Mouse (Mus musculus) MEL (cell line): ENCODE data around the gene Zbtb20. TPM values are rescaled to one million over a fixed set of nuclear protein-coding genes. Genes with fewer than 3 reads are reported as not detected.

Experiments
- DNase-seq: peaks from one replicate; pipeline ENCODE4 v3.0.0; 2011; ENCODE audit warnings: low read depth, low spot score
- H3K27ac ChIP-seq: 2 replicates; pipeline ENCODE4 v1.5.1; 2012; ENCODE audit warnings: low read depth, mild to moderate bottlenecking, control low read depth, low read length, moderate library complexity; ENCODE audit not compliant: control insufficient read depth
- H3K27me3 ChIP-seq, 2 experiments: fragments of 150-350 bp in 1 of 2; sonication (generic) in 1 of 2; 2 replicates each; pipeline ENCODE4 v1.6.1; 2012; ENCODE audit warnings: low read length in 2 of 2, mild to moderate bottlenecking in 2 of 2, improper control_type of control experiment in 1 of 2, moderate library complexity in 1 of 2; ENCODE audit not compliant: insufficient read depth in 2 of 2, control insufficient read depth in 1 of 2
- H3K36me3 ChIP-seq, 2 experiments: 2 replicates each; pipeline ENCODE4 v1.6.1; 2012 to 2014; ENCODE audit warnings: low read length in 2 of 2, improper control_type of control experiment in 1 of 2, inconsistent platforms in 1 of 2, mild to moderate bottlenecking in 1 of 2; ENCODE audit not compliant: insufficient read depth in 2 of 2, control insufficient read depth in 1 of 2
- H3K4me1 ChIP-seq, 2 experiments: fragments of 150-350 bp in 1 of 2; sonication (generic) in 1 of 2; 2 replicates each; pipeline ENCODE4 v1.6.1; 2012; ENCODE audit warnings: low read length in 2 of 2, improper control_type of control experiment in 1 of 2, mild to moderate bottlenecking in 1 of 2; ENCODE audit not compliant: insufficient read depth in 2 of 2, control insufficient read depth in 1 of 2
- H3K4me3 ChIP-seq, 2 experiments: fragments of 150-350 bp in 1 of 2; sonication (generic) in 1 of 2; 2 replicates each; pipeline ENCODE4 v1.5.1; 2012; ENCODE audit warnings: low read depth in 2 of 2, low read length in 2 of 2, mild to moderate bottlenecking in 2 of 2, moderate library complexity in 2 of 2, control low read depth in 1 of 2, improper control_type of control experiment in 1 of 2; ENCODE audit not compliant: control insufficient read depth in 1 of 2, insufficient read depth in 1 of 2
- H3K79me2 ChIP-seq: 2 replicates; pipeline ENCODE4 v1.6.1; 2012; ENCODE audit warnings: mild to moderate bottlenecking, low read length, moderate library complexity; ENCODE audit not compliant: control insufficient read depth, poor library complexity, insufficient read depth
- H3K9ac ChIP-seq: 2 replicates; pipeline ENCODE4 v1.6.1; 2012; ENCODE audit warnings: low read depth, mild to moderate bottlenecking, control low read depth, low read length, moderate library complexity; ENCODE audit not compliant: control insufficient read depth, poor library complexity, severe bottlenecking
- H3K9me3 ChIP-seq: fragments of 150-350 bp; sonication (generic); replicated peaks from 2 replicates; pipeline ENCODE4 v1.6.1; 2012; ENCODE audit warnings: mild to moderate bottlenecking, low read length, improper control_type of control experiment, moderate library complexity; ENCODE audit not compliant: insufficient read depth
- BHLHE40 ChIP-seq: IDR thresholded peaks from 2 replicates; pipeline ENCODE4 v1.6.1; 2012; ENCODE audit warnings: low read depth, mild to moderate bottlenecking, inconsistent platforms, low read length, improper control_type of control experiment, borderline replicate concordance
- CHD1 ChIP-seq: IDR thresholded peaks from 2 replicates; pipeline ENCODE4 v1.6.1; 2012; ENCODE audit warnings: low read depth, mild to moderate bottlenecking, inconsistent platforms, low read length, improper control_type of control experiment
- CHD2 ChIP-seq: IDR thresholded peaks from 2 replicates; pipeline ENCODE4 v1.6.1; 2011; ENCODE audit warnings: low read length, improper control_type of control experiment
- CTCF ChIP-seq, 3 experiments: IDR thresholded peaks in 2 of 3; conservative IDR thresholded peaks in 1 of 3; 2 replicates each; pipeline ENCODE4 v1.5.1; 2011 to 2012; ENCODE audit warnings: low read length in 3 of 3, low read depth in 2 of 3, mild to moderate bottlenecking in 2 of 3, improper control_type of control experiment in 1 of 3, inconsistent platforms in 1 of 3, mixed read lengths in 1 of 3, moderate library complexity in 1 of 3; ENCODE audit not compliant: control insufficient read depth in 1 of 3, insufficient read depth in 1 of 3, poor library complexity in 1 of 3, severe bottlenecking in 1 of 3
- ELF1 ChIP-seq: IDR thresholded peaks from 2 replicates; pipeline ENCODE4 v1.6.1; 2014; ENCODE audit warnings: low read depth, mild to moderate bottlenecking, inconsistent platforms, low read length, improper control_type of control experiment, moderate library complexity
- ETS1 ChIP-seq: IDR thresholded peaks from 2 replicates; pipeline ENCODE4 v1.6.1; 2012; ENCODE audit warnings: low read depth, mild to moderate bottlenecking, inconsistent platforms, low read length, improper control_type of control experiment, moderate library complexity
- GABPA ChIP-seq: IDR thresholded peaks from 2 replicates; pipeline ENCODE4 v1.6.1; 2012; ENCODE audit warnings: low read depth, mild to moderate bottlenecking, inconsistent platforms, low read length, improper control_type of control experiment, moderate library complexity
- GATA1 ChIP-seq: IDR thresholded peaks from 2 replicates; pipeline ENCODE4 v1.6.1; 2011; ENCODE audit warnings: low read depth, low read length, improper control_type of control experiment
- HCFC1 ChIP-seq: IDR thresholded peaks from 2 replicates; pipeline ENCODE4 v1.6.1; 2012; ENCODE audit warnings: low read depth, mild to moderate bottlenecking, inconsistent platforms, low read length, improper control_type of control experiment, moderate library complexity
- JUND ChIP-seq: IDR thresholded peaks from 2 replicates; pipeline ENCODE4 v1.6.1; 2011; ENCODE audit warnings: low read depth, mild to moderate bottlenecking, improper control_type of control experiment, low read length
- KAT2A ChIP-seq: conservative IDR thresholded peaks from 2 replicates; pipeline ENCODE4 v1.6.1; 2012; ENCODE audit warnings: low read depth, low read length, improper control_type of control experiment, inconsistent platforms
- MAFK ChIP-seq: IDR thresholded peaks from 2 replicates; pipeline ENCODE4 v1.6.1; 2011; ENCODE audit warnings: low read depth, mild to moderate bottlenecking, low read length, improper control_type of control experiment, borderline replicate concordance
- MAX ChIP-seq: IDR thresholded peaks from 2 replicates; pipeline ENCODE4 v1.6.1; 2011; ENCODE audit warnings: low read length, improper control_type of control experiment
- MAZ ChIP-seq: IDR thresholded peaks from 2 replicates; pipeline ENCODE4 v1.6.1; 2012; ENCODE audit warnings: low read depth, mild to moderate bottlenecking, inconsistent platforms, low read length, improper control_type of control experiment
- MEF2A ChIP-seq: IDR thresholded peaks from 2 replicates; pipeline ENCODE4 v1.6.1; 2014; ENCODE audit warnings: low read depth, mild to moderate bottlenecking, inconsistent platforms, low read length, improper control_type of control experiment; ENCODE audit not compliant: poor library complexity, insufficient replicate concordance, severe bottlenecking; ENCODE audit errors: extremely low read depth
- MXI1 ChIP-seq: IDR thresholded peaks from 2 replicates; pipeline ENCODE4 v1.6.1; 2011; ENCODE audit warnings: mild to moderate bottlenecking, low read depth, low read length, improper control_type of control experiment
- MYB ChIP-seq: IDR thresholded peaks from 2 replicates; pipeline ENCODE4 v1.6.1; 2011; ENCODE audit warnings: mild to moderate bottlenecking, low read depth, low read length, improper control_type of control experiment
- MYC ChIP-seq: IDR thresholded peaks from 2 replicates; pipeline ENCODE4 v1.6.1; 2011; ENCODE audit warnings: low read depth, mild to moderate bottlenecking, low read length, improper control_type of control experiment, moderate library complexity
- NELFE ChIP-seq: IDR thresholded peaks from 2 replicates; pipeline ENCODE4 v1.6.1; 2011; ENCODE audit warnings: low read depth, low read length, improper control_type of control experiment
- NRF1 ChIP-seq: IDR thresholded peaks from 2 replicates; pipeline ENCODE4 v1.6.1; 2014; ENCODE audit warnings: low read depth, mild to moderate bottlenecking, inconsistent platforms, low read length, improper control_type of control experiment, moderate library complexity; ENCODE audit not compliant: poor library complexity, insufficient read depth, severe bottlenecking
- POLR2A ChIP-seq, 2 experiments: IDR thresholded peaks; 2 replicates each; pipeline ENCODE4 v1.6.1; 2011 to 2012; ENCODE audit warnings: low read length in 2 of 2, mild to moderate bottlenecking in 2 of 2, control low read depth in 1 of 2, improper control_type of control experiment in 1 of 2, low read depth in 1 of 2, moderate library complexity in 1 of 2; ENCODE audit not compliant: control insufficient read depth in 1 of 2, insufficient read depth in 1 of 2, poor library complexity in 1 of 2
- POLR2AphosphoS2 ChIP-seq: IDR thresholded peaks from 2 replicates; pipeline ENCODE4 v1.6.1; 2011; ENCODE audit warnings: low read length, improper control_type of control experiment
- POLR2AphosphoS5 ChIP-seq: IDR thresholded peaks from 2 replicates; pipeline ENCODE4 v1.6.1; 2012; ENCODE audit warnings: low read depth, borderline replicate concordance, mild to moderate bottlenecking, inconsistent platforms, low read length, moderate library complexity, mixed read lengths
- RAD21 ChIP-seq: IDR thresholded peaks from 2 replicates; pipeline ENCODE4 v1.6.1; 2011; ENCODE audit warnings: mild to moderate bottlenecking, low read depth, low read length, improper control_type of control experiment
- RCOR1 ChIP-seq: IDR thresholded peaks from 2 replicates; pipeline ENCODE4 v1.6.1; 2012; ENCODE audit warnings: low read depth, mild to moderate bottlenecking, inconsistent platforms, low read length, improper control_type of control experiment
- SIN3A ChIP-seq: IDR thresholded peaks from 2 replicates; pipeline ENCODE4 v1.6.1; 2012; ENCODE audit warnings: low read length, improper control_type of control experiment, inconsistent platforms
- TAL1 ChIP-seq: IDR thresholded peaks from 2 replicates; pipeline ENCODE4 v1.6.1; 2012; ENCODE audit warnings: mild to moderate bottlenecking, inconsistent platforms, low read length, moderate library complexity, mixed read lengths
- TBP ChIP-seq: IDR thresholded peaks from 2 replicates; pipeline ENCODE4 v1.8.0; 2011; ENCODE audit warnings: low read depth, low read length, improper control_type of control experiment
- TCF12 ChIP-seq: IDR thresholded peaks from 2 replicates; pipeline ENCODE4 v1.6.1; 2014; ENCODE audit warnings: low read depth, mild to moderate bottlenecking, inconsistent platforms, low read length, improper control_type of control experiment, moderate library complexity
- UBTF ChIP-seq: IDR thresholded peaks from 2 replicates; pipeline ENCODE4 v1.6.1; 2012; ENCODE audit warnings: low read depth, mild to moderate bottlenecking, inconsistent platforms, low read length, improper control_type of control experiment, moderate library complexity, borderline replicate concordance; ENCODE audit not compliant: insufficient read depth
- USF1 ChIP-seq: IDR thresholded peaks from 2 replicates; pipeline ENCODE4 v1.6.1; 2014; ENCODE audit warnings: low read depth, mild to moderate bottlenecking, inconsistent platforms, low read length, improper control_type of control experiment, moderate library complexity
- ZC3H11A ChIP-seq: IDR thresholded peaks from 2 replicates; pipeline ENCODE4 v1.6.1; 2012; ENCODE audit warnings: low read depth, mild to moderate bottlenecking, inconsistent platforms, low read length, improper control_type of control experiment
- ZKSCAN1 ChIP-seq: IDR thresholded peaks from 2 replicates; pipeline ENCODE4 v1.6.1; 2012; ENCODE audit warnings: low read depth, mild to moderate bottlenecking, inconsistent platforms, low read length, improper control_type of control experiment, moderate library complexity
- ZMIZ1 ChIP-seq: IDR thresholded peaks from 2 replicates; pipeline ENCODE4 v1.6.1; 2012; ENCODE audit warnings: low read depth, mild to moderate bottlenecking, inconsistent platforms, low read length, improper control_type of control experiment, moderate library complexity
- ZNF384 ChIP-seq: IDR thresholded peaks from 2 replicates; pipeline ENCODE4 v1.6.1; 2012; ENCODE audit warnings: low read depth, mild to moderate bottlenecking, inconsistent platforms, low read length, improper control_type of control experiment
- polyA plus RNA-seq, 2 experiments: library from polyadenylated mRNA; stranded (reverse) in 1 of 2; unstranded in 1 of 2; fragments of >175 nt in 1 of 2; fragments of >200 nt in 1 of 2; gene quantifications; 2 replicates each; pipeline versions ENCODE4 v1.2.1 to v1.2.4; 2012; ENCODE audit warnings: low replicate concordance in 2 of 2, low read depth in 1 of 2; ENCODE audit not compliant: insufficient read length in 2 of 2, insufficient read depth in 1 of 2, missing spikeins in 1 of 2
- total RNA-seq: library from RNA; depleted of rRNA; stranded (reverse); fragments of 300-350 nt; gene quantifications from 2 replicates; pipeline ENCODE4 v1.2.3, GENCODE M21; 2012

The Zbtb20 gene
- total and polyA plus RNA-seq, 3 experiments, result 0.17 to 0.27 TPM; not detected in 1

- TF ChIP-seq ZKSCAN1 (no peak), TBP (no peak), RCOR1 (peak; percentile 38; the same call in 1 of the 2 replicates), JUND (no peak), MEF2A (no peak), MAZ (no peak), ZC3H11A (no peak), ELF1 (no peak)
- TF ChIP-seq, all 39 proteins: peak for 8
Measured at GRCm38 (mm10) chr16:43641230-43641629, 765.5 kb downstream of the Zbtb20 start (continued).

- no peak overlapping the region for H3K4me3 ChIP-seq
- H3K9me3 ChIP-seq, result no peaks in the 10 kb centered on the region
- peak overlapping the region; percentile 61 for H3K27ac ChIP-seq
- peaks cover 0 to 35% of the 10 kb centered on the region in 2 experiments; a peak in 2 of 4 replicates for H3K36me3 ChIP-seq
- peaks cover 22 to 36% of the 10 kb centered on the region in 2 experiments for H3K4me1 ChIP-seq
- no peaks in the 10 kb centered on the region for H3K27me3 ChIP-seq
- H3K79me2 ChIP-seq, result no peaks in the 10 kb centered on the region
- H3K9ac ChIP-seq, result no peak overlapping the region
- peak; percentile 65 for DNase-seq
- TF ChIP-seq HCFC1 (0 out of 2 replicates have a peak, but pooled peaks have one; percentile 10), ZMIZ1 (no peak), MAFK (peak; percentile 56; the same call in 1 of the 2 replicates), RAD21 (no peak), TAL1 (no peak; the same call in 1 of the 2 replicates), TCF12 (peak; percentile 44; the same call in 1 of the 2 replicates), ZC3H11A (no peak), USF1 (no peak), MYC (no peak; the same call in 1 of the 2 replicates), POLR2AphosphoS2 (no peak), POLR2A (IDR thresholded peaks at IDR 0.05; ENCODE audit: control insufficient read depth in 1 of 2, insufficient read depth in 1 of 2, low read depth in 1 of 2, low read length in 2 of 2, poor library complexity in 1 of 2) (no peak), MYB (peak; percentile 56; the same call in 1 of the 2 replicates), MEF2A (no peak), ZNF384 (no peak), CHD2 (no peak), CHD1 (no peak), UBTF (no peak), NELFE (no peak), MXI1 (no peak), RCOR1 (peak; percentile 87), ZKSCAN1 (no peak), MAX (no peak; the same call in 1 of the 2 replicates), SIN3A (peak; percentile 45), CTCF (IDR thresholded peaks at IDR 0.05 in 2 of 3, conservative IDR thresholded peaks at IDR 0.05 in 1 of 3; ENCODE audit: control insufficient read depth in 1 of 3, insufficient read depth in 1 of 3, low read depth in 2 of 3, low read length in 3 of 3, poor library complexity in 1 of 3, severe bottlenecking in 1 of 3) (no peak), GABPA (peak; percentile 74; the same call in 1 of the 2 replicates), NRF1 (no peak), MAZ (no peak), POLR2AphosphoS5 (no peak), BHLHE40 (no peak), GATA1 (peak; percentile 89), ETS1 (peak; percentile 53), KAT2A (no peak), ELF1 (no peak)
Measured at GRCm38 (mm10) chr16:43645879-43646278, 770.2 kb downstream of the Zbtb20 start.
